Mouse (Mus musculus) ES-Bruce4 (cell line): ENCODE measurements around the gene Kbtbd12.

Experiments
- CTCF ChIP-seq: IDR thresholded peaks from one replicate; pipeline ENCODE4 v1.8.1; 2011; ENCODE audit warnings: low read depth, low read length
- EP300 ChIP-seq: IDR thresholded peaks from 2 replicates; pipeline ENCODE4 v1.6.1; 2011; ENCODE audit warnings: low read depth, low read length; ENCODE audit not compliant: insufficient read depth
- POLR2A ChIP-seq: IDR thresholded peaks from one replicate; pipeline ENCODE4 v1.8.1; 2011; ENCODE audit warnings: low read length; ENCODE audit not compliant: insufficient read depth

GRCm38 (mm10) chr6:88592367-88592766 lies 45.4 kb downstream of the Kbtbd12 start:
- TF ChIP-seq CTCF (no peak), POLR2A (no peak), EP300 (no peak)
